Mouse (Mus musculus) stomach, embryonic 15.5 days (tissue): ENCODE measurements at regions not wholly inside any gene's neighbourhood (a gene's known extent, or its start where the extent isn't known, plus 50 kb on each side); places are given as distances from the start of the nearest gene placed in this dataset.

Source experiments
- ATAC-seq: fragments of 200-750 bp; cut with Nextera tagmentation; 2 replicates; pipeline ENCODE4 v1.8.0; 2017; ENCODE audit warnings: low read depth, moderate number of reproducible peaks, moderate TSS enrichment; ENCODE audit not compliant: insufficient read depth, low FRiP score
- H3K27ac ChIP-seq: fragments of 300-500 bp; sonication (generic); 2 replicates; pipeline ENCODE4 v1.5.1; 2015; ENCODE audit warnings: mild to moderate bottlenecking, inconsistent platforms
- H3K27me3 ChIP-seq: fragments of 300-500 bp; sonication (generic); replicated peaks from 2 replicates; pipeline ENCODE4 v1.6.1; 2015; ENCODE audit warnings: inconsistent platforms
- H3K36me3 ChIP-seq: fragments of 300-500 bp; sonication (generic); 2 replicates; pipeline ENCODE4 v1.6.1; 2015; ENCODE audit warnings: inconsistent platforms
- H3K4me1 ChIP-seq: fragments of 300-500 bp; sonication (generic); 2 replicates; pipeline ENCODE4 v1.6.1; 2015; ENCODE audit warnings: inconsistent platforms
- H3K4me2 ChIP-seq: fragments of 300-500 bp; sonication (generic); 2 replicates; pipeline ENCODE4 v1.6.1; 2015; ENCODE audit warnings: mild to moderate bottlenecking, inconsistent platforms
- H3K4me3 ChIP-seq: fragments of 300-500 bp; sonication (generic); replicated peaks from 2 replicates; pipeline ENCODE4 v1.5.1; 2015; ENCODE audit warnings: inconsistent platforms
- H3K9ac ChIP-seq: fragments of 300-500 bp; sonication (generic); 2 replicates; pipeline ENCODE4 v1.6.1; 2015; ENCODE audit warnings: inconsistent platforms
- H3K9me3 ChIP-seq: fragments of 300-500 bp; sonication (generic); 2 replicates; pipeline ENCODE4 v1.6.1; 2016; ENCODE audit warnings: inconsistent platforms
- WGBS: fragments of 180-500 bp; shearing (Covaris S2); methylation state at CpG from one replicate; pipeline ENCODE4 v1.1.7; 2015; 5-methylcytosine and 5-hydroxymethylcytosine counted together

DNA sequence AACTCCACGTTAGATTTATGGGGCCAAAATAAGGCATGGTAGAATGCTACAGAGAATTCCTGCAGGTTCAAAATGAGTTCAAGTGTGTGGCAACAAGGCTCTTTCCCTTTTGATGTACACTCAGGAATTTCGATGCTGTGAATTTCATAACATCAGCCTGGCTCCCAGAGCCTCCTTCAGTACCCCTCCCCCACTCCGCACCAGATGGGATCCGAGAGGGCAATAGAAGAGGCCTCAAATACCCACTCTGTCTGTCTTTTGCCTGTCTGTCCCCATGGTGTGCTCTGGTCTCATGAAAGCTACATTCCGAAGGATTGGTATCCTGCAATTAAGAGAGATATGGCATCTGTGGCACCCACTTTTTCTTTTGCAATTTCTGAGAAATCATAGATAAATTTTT is 134.3 kb downstream of the Mtx2 start:
- Histone ChIP-seq H3K4me3 (no peak overlapping the region), H3K9ac (no peak overlapping the region), H3K9me3 (no peaks in the 10 kb centered on the region), H3K27ac (no peak overlapping the region), H3K27me3 (peaks cover 8% of the 10 kb centered on the region), H3K4me2 (no peak overlapping the region), H3K36me3 (no peaks in the 10 kb centered on the region), H3K4me1 (no peaks in the 10 kb centered on the region)
- no peak for ATAC-seq
- WGBS = 47% methylated on average over 5 of the region's 5 CpGs

DNA sequence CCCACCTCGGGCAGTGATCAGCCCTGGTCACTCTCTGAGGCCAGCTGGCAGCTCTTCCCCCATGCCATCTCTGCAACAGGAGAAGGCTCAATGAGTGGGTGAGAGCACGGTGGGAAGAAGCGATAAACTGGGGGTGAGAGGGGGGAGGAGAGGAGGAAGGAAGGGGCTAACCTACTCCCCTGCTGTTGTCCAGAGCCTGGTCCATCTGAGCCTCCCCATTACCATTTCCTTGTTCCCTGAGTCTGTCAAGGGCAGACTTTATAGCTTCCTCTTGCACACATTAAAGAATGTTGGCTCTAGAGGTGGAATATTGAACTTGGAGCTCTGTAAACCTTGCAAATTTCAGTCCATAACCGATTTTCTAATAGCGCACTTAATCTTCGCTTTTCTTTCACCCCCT is 136.8 kb downstream of the Mtx2 start:
- Histone ChIP-seq H3K4me3 (no peak overlapping the region), H3K36me3 (no peaks in the 10 kb centered on the region), H3K4me1 (no peaks in the 10 kb centered on the region), H3K9ac (no peak overlapping the region), H3K9me3 (no peaks in the 10 kb centered on the region), H3K27me3 (peaks cover 8% of the 10 kb centered on the region), H3K4me2 (no peak overlapping the region), H3K27ac (no peak overlapping the region)
- 84% methylated on average over 6 of the region's 6 CpGs for WGBS
- no peak for ATAC-seq

DNA sequence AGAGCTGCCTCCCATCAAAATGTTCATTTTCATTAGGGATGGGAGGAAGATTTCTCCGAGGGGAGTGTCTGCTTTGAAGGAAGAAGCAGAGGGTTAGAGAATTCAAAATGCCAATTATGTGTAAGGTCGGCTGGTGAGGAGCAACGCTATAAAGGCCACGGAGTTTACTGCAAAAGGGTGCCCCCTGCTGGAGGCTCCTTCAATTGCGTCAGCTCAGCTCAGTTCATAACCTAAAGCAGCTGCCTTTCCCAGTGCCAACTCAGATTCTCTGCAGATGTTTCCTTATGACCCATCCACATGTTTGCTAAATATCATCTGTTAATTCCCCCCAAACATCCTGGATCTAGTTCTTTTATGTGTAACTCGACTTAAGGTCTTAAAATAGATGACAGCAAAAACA is 138.8 kb downstream of the Mtx2 start:
- H3K4me2 ChIP-seq = no peak overlapping the region

DNA sequence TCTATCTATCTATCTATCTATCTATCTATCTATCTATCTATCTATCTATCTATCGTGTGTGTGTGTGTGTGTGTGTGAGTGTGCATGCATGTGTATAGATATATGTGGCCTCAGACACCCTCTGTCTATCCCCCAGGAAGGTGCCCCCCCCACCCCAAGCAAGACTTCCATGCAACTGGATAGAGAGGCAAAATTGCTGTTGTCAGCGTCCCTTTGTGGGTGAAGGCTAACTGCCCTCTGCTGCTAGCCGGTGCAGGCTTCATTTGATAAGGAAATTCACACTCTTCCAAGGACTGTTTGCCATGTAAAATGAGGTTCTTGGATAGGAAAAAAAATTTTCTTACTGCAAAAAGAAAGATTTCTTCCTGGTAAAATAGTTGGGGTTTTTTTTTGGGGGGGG is 139.4 kb downstream of the Mtx2 start:
- no peak for ATAC-seq
- Histone ChIP-seq H3K27me3 (peaks cover 8% of the 10 kb centered on the region), H3K27ac (no peak overlapping the region), H3K4me2 (peak overlapping the region; percentile 30; the same call in 1 of the 2 replicates), H3K9me3 (no peaks in the 10 kb centered on the region), H3K4me1 (no peaks in the 10 kb centered on the region), H3K4me3 (no peak overlapping the region), H3K9ac (no peak overlapping the region), H3K36me3 (no peaks in the 10 kb centered on the region)
- WGBS = 38% methylated on average over 3 of the region's 3 CpGs

More for the DNA sequence above, 138.8 kb downstream of the Mtx2 start:
- peak; percentile 66; the same call in 1 of the 2 replicates for ATAC-seq
- WGBS = 2% methylated on average over 6 of the region's 6 CpGs
- H3K36me3 ChIP-seq = no peaks in the 10 kb centered on the region
- H3K9ac ChIP-seq = no peak overlapping the region
- H3K27ac ChIP-seq = no peak overlapping the region
- no peaks in the 10 kb centered on the region for H3K9me3 ChIP-seq
- peaks cover 8% of the 10 kb centered on the region for H3K27me3 ChIP-seq
- no peak overlapping the region for H3K4me3 ChIP-seq
- no peaks in the 10 kb centered on the region for H3K4me1 ChIP-seq

DNA sequence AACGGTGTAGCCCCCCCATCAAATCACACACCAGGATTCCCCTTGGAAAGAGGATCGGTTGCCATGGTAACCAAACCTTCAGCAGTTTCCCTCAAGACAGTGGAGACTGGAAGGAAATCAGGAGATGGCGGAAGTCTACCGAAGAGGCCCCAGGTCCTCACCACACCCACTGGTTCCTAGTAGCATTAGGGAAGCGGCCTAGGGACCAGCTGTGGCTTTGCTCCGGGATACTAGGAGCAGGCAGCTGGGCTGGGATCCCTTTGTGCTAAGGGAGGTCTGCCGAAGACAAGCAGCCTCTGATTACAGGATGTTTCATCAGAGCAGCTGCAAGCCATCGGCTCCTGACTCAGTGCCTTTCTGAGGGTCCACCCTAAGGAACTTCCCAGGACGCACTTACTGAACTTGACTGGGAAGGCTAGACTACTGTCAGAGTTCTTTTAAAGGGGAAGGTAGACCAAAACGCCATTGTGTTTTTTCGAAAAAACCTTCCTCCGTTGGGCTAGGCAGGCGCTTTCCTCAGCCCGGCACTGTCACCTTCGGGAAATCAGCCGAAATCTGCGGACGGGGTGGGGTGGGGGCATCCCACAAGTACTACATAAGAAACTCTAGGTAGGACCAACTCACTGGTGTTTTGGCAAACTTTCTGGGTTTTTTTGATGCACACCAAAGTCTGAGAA is 139.9 kb downstream of the Mtx2 start:
- peaks cover 8% of the 10 kb centered on the region for H3K27me3 ChIP-seq
- no peak overlapping the region for H3K4me3 ChIP-seq
- no peaks in the 10 kb centered on the region for H3K4me1 ChIP-seq
- H3K27ac ChIP-seq = peak overlapping the region; percentile 35; the same call in 1 of the 2 replicates
- WGBS = 31% methylated on average over 18 of the region's 18 CpGs
- H3K36me3 ChIP-seq = no peaks in the 10 kb centered on the region
- no peaks in the 10 kb centered on the region for H3K9me3 ChIP-seq
- ATAC-seq = peak; percentile 72; the same call in 1 of the 2 replicates
- peak overlapping the region; percentile 30 for H3K4me2 ChIP-seq
- no peak overlapping the region for H3K9ac ChIP-seq

DNA sequence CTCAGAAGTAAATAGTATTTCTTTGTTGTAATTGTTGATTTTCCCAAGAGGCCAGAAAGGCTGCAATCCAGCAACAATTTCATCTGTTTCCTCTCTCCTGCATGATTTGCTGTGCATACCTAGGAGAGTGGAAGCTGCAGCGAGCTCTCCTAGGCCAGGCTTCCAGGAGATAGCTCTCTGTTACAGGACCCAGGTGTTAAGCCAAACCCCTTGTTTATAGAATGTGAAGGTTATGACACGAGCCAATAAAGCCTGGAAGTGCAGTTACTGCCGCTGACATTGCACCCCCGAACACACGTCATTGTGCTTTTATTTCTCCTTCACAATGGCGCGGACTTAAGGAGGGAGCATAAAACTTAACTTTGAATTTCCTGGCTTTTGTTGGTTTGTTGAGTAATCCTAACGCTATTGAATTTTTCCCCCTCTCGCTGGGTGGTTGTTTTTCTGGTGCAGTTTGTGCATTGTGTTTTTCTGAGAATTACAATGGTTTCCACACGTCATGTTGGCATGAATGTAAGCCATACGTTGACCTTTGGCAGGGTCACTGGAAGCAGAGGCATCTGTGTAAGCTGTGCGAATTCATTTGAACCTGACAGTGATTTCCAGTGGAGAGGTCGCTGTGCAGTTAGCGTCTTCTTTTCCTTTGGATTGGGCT is 145.1 kb downstream of the Mtx2 start:
- 0 out of 2 replicates have a peak, but pooled peaks cover 5% of the 10 kb centered on the region for H3K27me3 ChIP-seq
- H3K9me3 ChIP-seq = no peaks in the 10 kb centered on the region
- ATAC-seq = no peak
- no peak overlapping the region for H3K4me2 ChIP-seq
- no peak overlapping the region for H3K27ac ChIP-seq
- H3K36me3 ChIP-seq = no peaks in the 10 kb centered on the region
- WGBS = 34% methylated on average over 14 of the region's 14 CpGs
- no peak overlapping the region for H3K9ac ChIP-seq
- no peak overlapping the region for H3K4me3 ChIP-seq
- H3K4me1 ChIP-seq = no peaks in the 10 kb centered on the region

DNA sequence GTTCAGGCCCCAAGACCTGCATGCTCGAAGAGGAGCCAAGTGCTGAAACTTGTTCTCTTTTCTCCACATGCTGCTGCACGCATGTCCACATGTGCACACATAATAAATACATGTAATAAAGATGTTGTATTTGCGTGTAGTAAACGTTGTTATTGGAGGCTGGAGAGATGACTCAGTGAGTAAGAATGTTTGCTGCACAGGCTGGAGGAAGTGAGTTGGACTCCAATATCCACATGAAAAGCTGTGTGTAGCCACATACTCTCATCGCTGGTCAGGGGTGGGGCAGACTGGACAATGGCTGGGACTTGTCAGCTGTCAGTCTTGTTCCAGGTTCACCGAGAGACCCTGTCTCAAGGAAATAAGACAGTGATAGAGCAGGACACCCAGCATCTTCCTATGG is 147.8 kb downstream of the Mtx2 start:
- Histone ChIP-seq H3K4me2 (no peak overlapping the region), H3K36me3 (no peaks in the 10 kb centered on the region), H3K4me3 (no peak overlapping the region), H3K4me1 (no peaks in the 10 kb centered on the region), H3K27ac (no peak overlapping the region), H3K9me3 (no peaks in the 10 kb centered on the region), H3K27me3 (0 out of 2 replicates have a peak, but pooled peaks cover 5% of the 10 kb centered on the region), H3K9ac (no peak overlapping the region)
- WGBS = 68% methylated on average over 6 of the region's 6 CpGs
- ATAC-seq = no peak

DNA sequence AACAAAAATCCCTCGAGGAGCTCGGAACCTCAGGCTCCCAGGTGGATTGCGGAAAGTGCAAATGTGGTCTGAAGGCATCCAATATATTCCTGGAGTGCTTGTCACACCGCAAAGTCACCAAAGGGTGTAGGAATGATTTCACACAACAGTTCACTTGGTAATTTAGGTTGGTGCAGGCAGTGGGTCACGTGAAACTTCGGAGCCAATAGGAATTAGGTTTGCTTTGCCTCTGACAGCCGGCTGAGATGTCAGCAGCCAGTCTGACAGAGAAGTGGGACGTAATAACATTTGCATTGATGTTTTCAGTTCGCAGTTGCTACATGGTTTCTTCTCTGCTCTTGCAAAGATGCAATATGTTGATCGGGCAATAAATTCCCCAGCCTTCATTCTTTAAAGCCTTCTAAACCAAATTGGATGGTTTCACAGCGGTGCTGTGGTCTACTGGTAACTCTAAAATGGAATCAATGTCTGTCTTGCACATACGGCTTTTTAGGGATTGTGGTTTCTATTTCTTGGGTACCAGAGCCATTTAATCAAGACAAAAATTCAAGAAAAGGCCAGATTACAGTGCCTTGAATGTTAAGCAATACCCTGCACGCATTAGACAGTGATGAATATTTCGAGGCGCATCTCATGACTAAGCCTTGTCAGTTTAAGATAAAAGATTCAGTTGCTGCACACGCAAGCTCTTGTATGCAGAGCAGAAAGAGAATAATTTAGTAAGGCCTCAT is 149.2 kb downstream of the Mtx2 start:
- Histone ChIP-seq H3K9ac (no peak overlapping the region), H3K4me3 (no peak overlapping the region), H3K27ac (no peak overlapping the region), H3K4me2 (no peak overlapping the region), H3K27me3 (0 out of 2 replicates have a peak, but pooled peaks cover 5% of the 10 kb centered on the region), H3K36me3 (no peaks in the 10 kb centered on the region), H3K9me3 (no peaks in the 10 kb centered on the region), H3K4me1 (no peaks in the 10 kb centered on the region)
- WGBS = 63% methylated on average over 16 of the region's 16 CpGs
- ATAC-seq = no peak

DNA sequence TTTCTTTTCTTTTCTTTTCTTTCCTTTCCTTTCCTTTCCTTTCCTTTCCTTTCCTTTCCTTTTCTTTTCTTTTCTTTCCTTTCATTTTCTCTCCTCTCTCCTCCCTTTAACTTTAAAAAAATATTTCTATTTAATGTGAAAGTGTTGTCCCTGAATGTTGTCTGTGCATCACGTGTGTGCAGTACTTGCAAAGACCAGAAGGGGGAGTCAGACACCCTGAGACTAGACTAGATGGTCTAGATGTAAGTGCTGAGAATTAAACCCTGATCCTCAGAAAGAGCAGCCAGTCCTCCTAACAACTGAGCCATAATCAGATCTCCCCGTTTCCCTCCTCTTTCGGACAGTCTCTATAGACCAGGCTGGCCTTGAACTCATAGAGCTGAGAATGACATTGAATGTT is 151.7 kb downstream of the Mtx2 start:
- H3K36me3 ChIP-seq = no peaks in the 10 kb centered on the region
- H3K9ac ChIP-seq = no peak overlapping the region
- H3K4me3 ChIP-seq = no peak overlapping the region
- no peaks in the 10 kb centered on the region for H3K9me3 ChIP-seq
- 97% methylated on average over 3 of the region's 3 CpGs for WGBS
- no peak overlapping the region for H3K4me2 ChIP-seq
- no peaks in the 10 kb centered on the region for H3K4me1 ChIP-seq
- ATAC-seq = no peak
- 0 out of 2 replicates have a peak, but pooled peaks cover 5% of the 10 kb centered on the region for H3K27me3 ChIP-seq
- H3K27ac ChIP-seq = no peak overlapping the region

DNA sequence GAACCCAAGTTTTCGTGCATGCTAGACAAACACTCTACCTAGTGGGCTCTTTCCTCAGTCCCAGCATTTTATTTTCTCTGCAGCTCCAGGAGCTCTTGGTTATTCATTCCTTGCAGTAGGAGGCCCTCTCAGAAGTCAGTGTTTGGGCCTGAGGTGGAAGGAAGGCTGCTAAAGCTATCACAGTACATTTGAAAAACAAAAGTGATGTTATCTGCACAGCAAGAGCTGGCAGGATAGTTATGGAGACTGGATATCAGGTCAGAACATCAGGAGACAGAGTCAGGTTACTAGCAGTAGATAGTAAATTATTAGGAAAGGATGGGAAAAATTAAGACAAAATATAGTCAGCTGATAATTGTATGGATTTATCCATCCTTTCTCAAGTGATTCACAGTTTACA is 152.2 kb downstream of the Mtx2 start:
- Histone ChIP-seq H3K27ac (no peak overlapping the region), H3K9me3 (no peaks in the 10 kb centered on the region), H3K4me3 (no peak overlapping the region), H3K4me1 (no peaks in the 10 kb centered on the region), H3K27me3 (0 out of 2 replicates have a peak, but pooled peaks cover 5% of the 10 kb centered on the region), H3K36me3 (no peaks in the 10 kb centered on the region), H3K9ac (no peak overlapping the region), H3K4me2 (no peak overlapping the region)
- no peak for ATAC-seq
- WGBS = 97% methylated on average over 1 of the region's 1 CpGs

DNA sequence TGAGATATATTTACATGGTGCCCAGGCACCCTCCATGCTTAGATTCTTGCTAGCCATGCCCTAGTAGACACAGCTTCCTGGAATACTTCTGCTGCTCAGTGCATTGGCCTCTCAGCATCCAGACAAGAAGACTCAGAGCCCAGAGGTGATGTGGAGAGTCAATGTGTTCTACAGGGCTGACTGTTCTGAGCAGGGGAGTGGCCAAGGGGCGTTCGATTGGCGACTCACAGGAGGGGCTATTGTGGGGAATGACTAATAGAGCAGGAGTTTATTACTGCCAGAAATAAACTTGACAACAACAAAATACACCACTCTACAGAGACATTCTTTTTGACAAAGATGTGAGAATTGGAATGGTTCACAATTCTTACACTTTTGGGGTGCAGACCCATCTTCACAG is 156.3 kb downstream of the Mtx2 start:
- Histone ChIP-seq H3K27ac (no peak overlapping the region), H3K36me3 (no peaks in the 10 kb centered on the region), H3K9me3 (no peaks in the 10 kb centered on the region), H3K4me2 (no peak overlapping the region), H3K27me3 (no peaks in the 10 kb centered on the region), H3K4me3 (no peak overlapping the region), H3K4me1 (no peaks in the 10 kb centered on the region), H3K9ac (no peak overlapping the region)
- WGBS = 82% methylated on average over 3 of the region's 3 CpGs
- no peak for ATAC-seq

DNA sequence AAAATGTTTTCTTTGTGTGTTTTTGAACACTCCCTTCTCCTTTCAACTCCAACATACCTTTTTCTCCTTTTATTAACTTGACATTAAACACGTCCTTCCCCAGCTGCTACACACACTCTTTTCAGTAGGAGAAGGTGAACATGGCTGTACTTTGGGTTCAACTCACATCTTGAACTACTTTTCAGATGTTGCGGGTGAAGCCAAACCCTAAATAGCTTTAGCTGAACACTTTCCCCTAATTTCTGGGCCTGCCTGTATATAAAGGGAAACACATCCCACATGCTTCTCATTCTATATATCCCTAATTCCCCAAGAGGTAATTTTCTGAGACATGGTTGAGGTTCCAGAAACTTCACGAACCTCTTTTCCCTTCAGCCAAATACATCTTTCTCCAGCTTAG is 168.2 kb downstream of the Mtx2 start:
- Histone ChIP-seq H3K36me3 (no peaks in the 10 kb centered on the region), H3K9me3 (no peaks in the 10 kb centered on the region), H3K27me3 (no peaks in the 10 kb centered on the region), H3K4me2 (no peak overlapping the region), H3K9ac (no peak overlapping the region), H3K4me1 (no peaks in the 10 kb centered on the region), H3K4me3 (no peak overlapping the region), H3K27ac (no peak overlapping the region)
- no peak for ATAC-seq
- 75% methylated on average over 3 of the region's 3 CpGs for whole genome bisulfite sequencing
